Mouse (Mus musculus) lung, postnatal 0 days (tissue): Measurements from ENCODE around the gene Usp6nl. TPM values are rescaled to one million over a fixed set of nuclear protein-coding genes. Genes with fewer than 3 reads are reported as not detected.

Experiments used
- ATAC-seq: fragments of 200-750 bp; cut with Nextera tagmentation; 2 replicates; pipeline ENCODE4 v1.8.0; 2017; ENCODE audit warnings: moderate library complexity
- DNase-seq: peaks from one replicate; pipeline ENCODE4 v3.0.0-alpha.2; 2016; ENCODE audit warnings: low spot score
- H3K27ac ChIP-seq: fragments of 300-500 bp; sonication (generic); 2 replicates; pipeline ENCODE4 v1.5.1; 2014; ENCODE audit warnings: antibody characterized with exemption, mild to moderate bottlenecking, low read length, mixed read lengths
- H3K27me3 ChIP-seq: fragments of 300-500 bp; sonication (generic); replicated peaks from 2 replicates; pipeline ENCODE4 v1.6.1; 2014; ENCODE audit warnings: low read length, mixed read lengths; ENCODE audit not compliant: insufficient read depth
- H3K36me3 ChIP-seq: fragments of 300-500 bp; sonication (generic); 2 replicates; pipeline ENCODE4 v1.6.1; 2014; ENCODE audit warnings: low read length, mixed read lengths; ENCODE audit not compliant: insufficient read depth
- H3K4me1 ChIP-seq: fragments of 300-500 bp; sonication (generic); 2 replicates; pipeline ENCODE4 v1.6.1; 2014; ENCODE audit warnings: antibody characterized with exemption, low read depth, low read length, mixed read lengths; ENCODE audit not compliant: insufficient read depth
- H3K4me2 ChIP-seq: fragments of 300-500 bp; sonication (generic); replicated peaks from 2 replicates; pipeline ENCODE4 v1.6.1; 2014; ENCODE audit warnings: low read depth, mild to moderate bottlenecking, low read length, moderate library complexity, mixed read lengths
- H3K4me3 ChIP-seq: fragments of 300-500 bp; sonication (generic); 2 replicates; pipeline ENCODE4 v1.5.1; 2014; ENCODE audit warnings: low read depth, low read length
- H3K9ac ChIP-seq: fragments of 300-500 bp; sonication (generic); replicated peaks from 2 replicates; pipeline ENCODE4 v1.6.1; 2014; ENCODE audit warnings: low read depth, mild to moderate bottlenecking
- H3K9me3 ChIP-seq: fragments of 300-500 bp; sonication (generic); 2 replicates; pipeline ENCODE4 v1.6.1; 2016; ENCODE audit warnings: low read length, mixed read lengths
- CTCF ChIP-seq: IDR thresholded peaks from 2 replicates; pipeline ENCODE4 v1.5.1; 2016; ENCODE audit warnings: antibody characterized with exemption, mild to moderate bottlenecking
- EP300 ChIP-seq: IDR thresholded peaks from 2 replicates; pipeline ENCODE4 v1.6.1; 2016; ENCODE audit warnings: antibody characterized with exemption, mild to moderate bottlenecking, control low read depth
- WGBS: fragments of 180-500 bp; shearing (Covaris S2); extraction: QIAGEN DNeasy Blood & Tissue Kit; methylation state at CpG from one replicate; pipeline ENCODE4 v1.1.7; 2014; 5-methylcytosine and 5-hydroxymethylcytosine counted together
- polyA plus RNA-seq: library from polyadenylated mRNA; unstranded; fragments of >200 nt; fragmentation: Nextera tagmentation; extraction: Ambion mirVana; gene quantifications from 2 replicates; pipeline ENCODE4 v1.2.1, GENCODE M21; 2015

The Usp6nl gene
- polyA plus RNA-seq, 1 experiment from 2014 or later = 9.5 TPM

DNA sequence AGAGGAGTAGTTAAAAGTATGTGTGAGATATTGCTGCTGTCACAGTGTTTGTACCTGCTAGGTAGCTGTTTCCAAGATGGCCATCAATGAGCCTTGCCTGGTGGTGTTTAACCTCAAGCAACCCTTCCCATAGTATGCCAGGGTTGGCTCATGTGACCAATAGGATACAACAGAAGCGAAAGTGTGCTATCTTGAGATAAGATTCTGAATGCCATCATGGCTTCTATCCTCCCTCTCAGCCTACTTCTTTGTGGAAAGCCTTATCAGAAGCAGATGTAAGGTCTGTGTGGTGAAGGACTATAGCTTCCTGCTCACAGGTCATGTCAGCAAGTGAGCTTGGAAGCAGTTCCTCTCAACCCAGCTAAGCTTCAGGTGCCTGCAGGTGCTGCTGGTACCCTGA, 36.7 kb upstream of the Usp6nl start:
- Histone ChIP-seq H3K4me2 (no peak overlapping the region), H3K27me3 (no peaks in the 10 kb centered on the region), H3K9ac (no peak overlapping the region), H3K27ac (no peak overlapping the region), H3K9me3 (no peaks in the 10 kb centered on the region), H3K4me3 (no peak overlapping the region), H3K36me3 (no peaks in the 10 kb centered on the region), H3K4me1 (no peaks in the 10 kb centered on the region)
- TF ChIP-seq CTCF (no peak), EP300 (no peak)
- ATAC-seq (no peak), DNase-seq (no peak)
- WGBS = 80% methylated on average over 1 of the region's 1 CpGs

DNA sequence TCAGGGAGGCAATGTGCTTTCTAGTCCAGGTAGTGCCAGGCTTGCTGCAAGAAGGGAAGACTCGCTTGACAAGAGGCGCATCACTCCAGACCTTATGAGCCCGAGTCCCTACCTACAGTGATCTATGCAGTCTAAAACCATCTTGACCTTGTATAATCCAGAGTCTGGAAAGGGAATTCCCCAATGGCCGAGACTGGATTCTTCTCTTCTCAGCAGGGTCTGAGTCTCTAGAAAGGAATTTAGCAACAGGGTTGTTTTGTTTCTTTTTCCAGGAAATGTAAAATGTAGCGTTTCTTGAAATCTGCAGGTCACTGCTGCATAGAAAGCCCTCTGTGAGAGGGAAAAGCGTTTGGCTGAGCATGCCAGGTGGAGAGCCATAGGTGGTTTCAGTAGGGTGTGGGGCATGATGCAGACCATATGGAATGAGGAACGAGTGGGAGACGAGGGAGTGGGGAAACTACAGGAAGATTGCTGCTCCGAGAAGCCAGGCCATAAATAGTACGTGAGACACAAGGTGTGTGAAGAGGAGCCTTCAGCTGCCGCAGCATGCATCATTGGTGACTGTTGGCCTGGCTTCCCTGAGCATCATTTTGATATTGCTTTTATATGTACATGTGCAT, 28.5 kb upstream of the Usp6nl start:
- H3K36me3 ChIP-seq = no peaks in the 10 kb centered on the region
- H3K9me3 ChIP-seq = no peaks in the 10 kb centered on the region
- peaks cover 9% of the 10 kb centered on the region; the same call in 1 of the 2 replicates for H3K4me1 ChIP-seq
- H3K4me2 ChIP-seq = no peak overlapping the region
- DNase-seq (peak; percentile 61), ATAC-seq (peak; percentile 61)
- H3K9ac ChIP-seq = no peak overlapping the region
- no peaks in the 10 kb centered on the region for H3K27me3 ChIP-seq
- WGBS = 59% methylated on average over 11 of the region's 11 CpGs
- peak overlapping the region; percentile 23; the same call in 1 of the 2 replicates for H3K27ac ChIP-seq
- H3K4me3 ChIP-seq = no peak overlapping the region
- TF ChIP-seq CTCF = no peak
- TF ChIP-seq EP300 = peak; percentile 35; the same call in 1 of the 2 replicates

DNA sequence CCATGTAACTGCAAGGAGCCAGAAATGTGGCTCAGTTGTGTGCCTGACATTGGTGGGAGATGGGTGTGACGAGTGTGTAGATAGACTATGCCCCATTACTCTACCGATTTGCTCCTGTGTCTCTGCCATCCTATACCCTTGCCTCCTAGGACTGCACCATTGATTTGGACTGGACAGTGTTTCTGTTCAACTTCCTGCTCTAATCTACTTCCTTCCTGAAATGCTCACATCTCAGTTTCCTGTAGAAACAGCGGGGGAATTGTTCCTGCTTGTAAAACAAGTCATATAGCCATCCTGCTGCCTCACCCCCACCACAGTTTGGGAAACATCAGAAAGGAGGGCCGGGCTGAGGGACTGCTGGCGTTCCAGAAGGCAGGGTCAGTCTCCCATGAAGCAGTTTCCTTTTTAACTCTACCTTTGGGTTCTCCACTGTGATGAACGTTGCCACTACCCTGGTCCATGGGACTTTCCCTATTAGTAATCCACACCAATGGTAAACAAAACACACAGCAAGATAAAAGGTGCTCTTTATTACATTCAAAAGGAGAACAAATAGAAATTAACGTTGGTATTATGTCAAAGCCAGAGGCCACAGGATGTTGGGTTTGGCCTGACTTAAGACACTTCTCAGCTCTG, 27.4 kb upstream of the Usp6nl start:
- no peak overlapping the region for H3K4me2 ChIP-seq
- 50% methylated on average over 7 of the region's 7 CpGs for WGBS
- no peaks in the 10 kb centered on the region for H3K27me3 ChIP-seq
- TF ChIP-seq EP300 (peak; percentile 40; the same call in 1 of the 2 replicates), CTCF (no peak)
- no peak overlapping the region for H3K9ac ChIP-seq
- H3K4me3 ChIP-seq = no peak overlapping the region
- peaks cover 9% of the 10 kb centered on the region; the same call in 1 of the 2 replicates for H3K4me1 ChIP-seq
- 0 out of 2 replicates have a peak overlapping the region, but pooled peaks have one; percentile 26 for H3K27ac ChIP-seq
- H3K9me3 ChIP-seq = no peaks in the 10 kb centered on the region
- H3K36me3 ChIP-seq = no peaks in the 10 kb centered on the region
- ATAC-seq (peak; percentile 49), DNase-seq (peak; percentile 34)

DNA sequence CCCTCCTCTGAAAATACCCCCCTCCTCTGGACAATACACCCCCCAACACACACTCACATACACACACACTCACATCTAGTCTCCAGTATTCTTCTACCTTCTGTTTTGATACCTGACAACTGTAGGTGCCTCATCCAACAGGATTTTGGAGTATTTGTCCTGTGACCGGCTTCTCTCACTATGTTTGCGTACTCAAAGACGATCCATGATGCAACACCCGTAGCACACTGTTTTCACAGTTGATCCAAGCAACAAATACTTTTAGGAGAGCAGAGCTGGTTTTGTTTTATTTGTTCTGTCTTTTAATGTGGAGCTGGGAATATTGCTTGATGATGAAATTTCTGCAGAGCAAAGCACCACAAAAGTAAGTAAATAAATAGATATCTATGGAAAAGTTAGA, 17.7 kb upstream of the Usp6nl start:
- TF ChIP-seq EP300 (no peak), CTCF (no peak)
- Histone ChIP-seq H3K4me2 (no peak overlapping the region), H3K9me3 (no peaks in the 10 kb centered on the region), H3K4me3 (no peak overlapping the region), H3K27ac (no peak overlapping the region), H3K9ac (no peak overlapping the region), H3K4me1 (no peaks in the 10 kb centered on the region), H3K27me3 (no peaks in the 10 kb centered on the region), H3K36me3 (no peaks in the 10 kb centered on the region)
- DNase-seq = no peak
- ATAC-seq = no peak
- 65% methylated on average over 4 of the region's 4 CpGs for WGBS

DNA sequence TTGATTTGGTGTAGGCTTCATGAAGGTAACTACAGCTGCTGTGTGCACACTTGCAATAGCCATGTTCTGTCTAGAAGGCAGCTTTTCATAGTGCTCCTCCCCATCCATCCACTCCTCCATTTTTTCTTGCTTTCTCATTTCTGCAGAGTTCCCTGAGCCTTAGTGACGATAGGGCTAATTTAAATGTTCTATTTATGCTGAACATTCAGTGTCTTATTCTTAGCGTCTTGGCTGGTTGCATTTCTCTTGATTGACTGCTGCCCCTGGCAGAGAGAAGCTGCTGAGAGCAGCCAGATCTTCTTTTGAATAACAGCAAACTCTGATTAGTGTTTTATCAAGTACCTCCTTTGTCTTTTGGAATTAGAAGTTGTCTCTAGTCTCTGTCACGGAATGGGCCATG, 15.6 kb upstream of the Usp6nl start:
- WGBS = 62% methylated on average over 3 of the region's 3 CpGs
- no peak for TF ChIP-seq EP300
- no peak for TF ChIP-seq CTCF

DNA sequence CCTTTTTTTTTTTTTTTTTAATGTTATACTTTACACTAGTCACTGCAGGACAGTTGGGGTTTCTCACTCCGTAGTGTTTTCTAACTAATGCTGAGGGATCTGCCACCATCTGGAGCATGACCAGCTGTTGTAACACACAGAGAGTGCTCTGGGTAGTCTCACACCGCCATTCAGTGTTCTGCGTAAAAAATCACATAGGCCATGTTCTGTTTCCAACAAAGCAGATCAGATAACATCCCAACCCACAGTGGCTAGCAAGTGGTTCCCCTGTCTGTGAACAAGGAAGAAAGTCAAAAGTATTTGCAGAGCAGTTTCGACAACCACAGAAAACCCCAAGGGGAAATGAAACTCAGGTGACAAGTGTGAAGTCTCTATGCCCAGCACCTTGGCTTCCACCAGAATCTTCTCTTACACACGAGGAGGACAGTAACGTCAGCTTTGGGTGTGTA, 13.1 kb upstream of the Usp6nl start:
- WGBS = 65% methylated on average over 6 of the region's 6 CpGs
- DNase-seq (no peak), ATAC-seq (no peak)
- TF ChIP-seq CTCF (no peak), EP300 (no peak)
- H3K4me1 ChIP-seq = no peaks in the 10 kb centered on the region
- no peak overlapping the region for H3K9ac ChIP-seq
- no peak overlapping the region for H3K27ac ChIP-seq
- H3K27me3 ChIP-seq = no peaks in the 10 kb centered on the region
- no peak overlapping the region for H3K4me2 ChIP-seq
- no peaks in the 10 kb centered on the region for H3K36me3 ChIP-seq
- H3K4me3 ChIP-seq = no peak overlapping the region
- H3K9me3 ChIP-seq = no peaks in the 10 kb centered on the region

More for the DNA sequence above, 15.6 kb upstream of the Usp6nl start:
- no peak overlapping the region for H3K4me3 ChIP-seq
- H3K27ac ChIP-seq = no peak overlapping the region
- no peaks in the 10 kb centered on the region for H3K36me3 ChIP-seq
- no peaks in the 10 kb centered on the region for H3K27me3 ChIP-seq
- no peaks in the 10 kb centered on the region for H3K4me1 ChIP-seq
- no peak for ATAC-seq
- DNase-seq = no peak
- no peak overlapping the region for H3K4me2 ChIP-seq
- H3K9me3 ChIP-seq = no peaks in the 10 kb centered on the region
- H3K9ac ChIP-seq = no peak overlapping the region
